Mouse (Mus musculus) heart, embryonic 16.5 days (tissue): Measurements from ENCODE around the gene Sptb. TPM values are rescaled to one million over a fixed set of nuclear protein-coding genes. Genes with fewer than 3 reads are reported as not detected.

Experiments
- ATAC-seq: fragments of 200-750 bp; cut with Nextera tagmentation; replicated peaks from 2 replicates; pipeline ENCODE4 v1.8.0; 2017; ENCODE audit warnings: moderate number of reproducible peaks; ENCODE audit not compliant: insufficient read depth, low FRiP score; ENCODE audit errors: extremely low read depth
- H3K27ac ChIP-seq: fragments of 300-500 bp; sonication (generic); 2 replicates; pipeline ENCODE4 v1.5.1; 2014; ENCODE audit warnings: mild to moderate bottlenecking, low read length, control low read depth, moderate library complexity
- H3K27me3 ChIP-seq: fragments of 300-500 bp; sonication (generic); 2 replicates; pipeline ENCODE4 v1.6.1; 2014; ENCODE audit warnings: low read length, mixed read lengths; ENCODE audit not compliant: control insufficient read depth, insufficient read depth
- H3K36me3 ChIP-seq: fragments of 300-500 bp; sonication (generic); 2 replicates; pipeline ENCODE4 v1.6.1; 2014; ENCODE audit not compliant: control insufficient read depth, insufficient read depth
- H3K4me1 ChIP-seq: fragments of 300-500 bp; sonication (generic); 2 replicates; pipeline ENCODE4 v1.6.1; 2014; ENCODE audit warnings: low read length, mixed read lengths; ENCODE audit not compliant: control insufficient read depth, insufficient read depth
- H3K4me2 ChIP-seq: fragments of 300-500 bp; sonication (generic); 2 replicates; pipeline ENCODE4 v1.6.1; 2014; ENCODE audit warnings: low read depth, mild to moderate bottlenecking, control low read depth, low read length
- H3K4me3 ChIP-seq: fragments of 300-500 bp; sonication (generic); 2 replicates; pipeline ENCODE4 v1.5.1; 2014; ENCODE audit warnings: mild to moderate bottlenecking, control low read depth, low read length
- H3K9ac ChIP-seq: fragments of 300-500 bp; sonication (generic); 2 replicates; pipeline ENCODE4 v1.6.1; 2014; ENCODE audit warnings: low read length, control low read depth
- H3K9me3 ChIP-seq: fragments of 300-500 bp; sonication (generic); replicated peaks from 2 replicates; pipeline ENCODE4 v1.6.1; 2016; ENCODE audit warnings: low read length; ENCODE audit not compliant: control insufficient read depth
- WGBS: fragments of 180-500 bp; shearing (Covaris S2); extraction: QIAGEN DNeasy Blood & Tissue Kit; methylation state at CpG from one replicate; pipeline ENCODE4 v1.1.7; 2014; 5-methylcytosine and 5-hydroxymethylcytosine counted together
- polyA plus RNA-seq: library from polyadenylated mRNA; unstranded; fragments of >200 nt; fragmentation: Nextera tagmentation; extraction: Ambion mirVana; gene quantifications from 2 replicates; pipeline ENCODE4 v1.2.1, GENCODE M21; 2015

Gene Sptb
- polyA plus RNA-seq, 1 experiment from 2014 or later: 6.0 TPM

GRCm38 (mm10) chr12:76566284-76566683 lies 144.1 kb downstream of the Sptb start:
- Histone ChIP-seq H3K9me3 (0 out of 2 replicates have a peak, but pooled peaks cover 2% of the 10 kb centered on the region), H3K4me2 (no peak overlapping the region), H3K4me3 (no peak overlapping the region), H3K27ac (no peak overlapping the region), H3K27me3 (no peaks in the 10 kb centered on the region), H3K4me1 (peaks cover 3% of the 10 kb centered on the region; the same call in 1 of the 2 replicates), H3K9ac (no peak overlapping the region), H3K36me3 (peaks cover 43% of the 10 kb centered on the region)
- 84% methylated on average over 10 of the region's 10 CpGs for WGBS
- ATAC-seq: no peak

- H3K4me2 ChIP-seq: no peak overlapping the region
- no peak for ATAC-seq
- peaks cover 45% of the 10 kb centered on the region for H3K36me3 ChIP-seq
Measured at GRCm38 (mm10) chr12:76562196-76562595, 148.2 kb downstream of the Sptb start.

GRCm38 (mm10) chr12:76558206-76558605 lies 152.1 kb downstream of the Sptb start:
- Histone ChIP-seq H3K4me2 (no peak overlapping the region), H3K4me3 (no peak overlapping the region), H3K27me3 (no peaks in the 10 kb centered on the region), H3K9ac (no peak overlapping the region), H3K9me3 (no peaks in the 10 kb centered on the region), H3K4me1 (peaks cover 33% of the 10 kb centered on the region), H3K36me3 (peaks cover 20% of the 10 kb centered on the region), H3K27ac (no peak overlapping the region)
- ATAC-seq: no peak
- WGBS: 67% methylated on average over 5 of the region's 5 CpGs

More at GRCm38 (mm10) chr12:76562196-76562595, 148.2 kb downstream of the Sptb start:
- H3K9me3 ChIP-seq: no peaks in the 10 kb centered on the region
- H3K4me3 ChIP-seq: no peak overlapping the region
- no peak overlapping the region for H3K9ac ChIP-seq
- H3K27ac ChIP-seq: no peak overlapping the region
- 86% methylated on average over 4 of the region's 4 CpGs for WGBS
- no peaks in the 10 kb centered on the region for H3K27me3 ChIP-seq
- peaks cover 2% of the 10 kb centered on the region for H3K4me1 ChIP-seq

- Histone ChIP-seq H3K4me1 (peaks cover 47% of the 10 kb centered on the region), H3K36me3 (peaks cover 12% of the 10 kb centered on the region), H3K27me3 (no peaks in the 10 kb centered on the region), H3K9me3 (no peaks in the 10 kb centered on the region), H3K9ac (no peak overlapping the region), H3K4me3 (no peak overlapping the region), H3K27ac (no peak overlapping the region), H3K4me2 (no peak overlapping the region)
- WGBS: 29% methylated on average over 6 of the region's 6 CpGs
- ATAC-seq: peak; percentile 19; the same call in 1 of the 2 replicates
Measured at GRCm38 (mm10) chr12:76556745-76557389, 153.5 kb downstream of the Sptb start.

GRCm38 (mm10) chr12:76556187-76556586 lies 154.2 kb downstream of the Sptb start:
- Histone ChIP-seq H3K9ac (no peak overlapping the region), H3K4me3 (no peak overlapping the region), H3K27ac (no peak overlapping the region), H3K9me3 (no peaks in the 10 kb centered on the region), H3K4me2 (no peak overlapping the region), H3K4me1 (peaks cover 53% of the 10 kb centered on the region), H3K36me3 (peaks cover 11% of the 10 kb centered on the region), H3K27me3 (no peaks in the 10 kb centered on the region)
- WGBS: 71% methylated on average over 7 of the region's 7 CpGs
- no peak for ATAC-seq

GRCm38 (mm10) chr12:76554871-76555386 lies 155.4 kb downstream of the Sptb start:
- Histone ChIP-seq H3K9ac (0 out of 2 replicates have a peak overlapping the region, but pooled peaks have one; percentile 13), H3K4me1 (peaks cover 61% of the 10 kb centered on the region), H3K27me3 (no peaks in the 10 kb centered on the region), H3K4me3 (no peak overlapping the region), H3K36me3 (peaks cover 2% of the 10 kb centered on the region; the same call in 1 of the 2 replicates), H3K9me3 (no peaks in the 10 kb centered on the region), H3K27ac (0 out of 2 replicates have a peak overlapping the region, but pooled peaks have one; percentile 6), H3K4me2 (no peak overlapping the region)
- 92% methylated on average over 3 of the region's 3 CpGs for WGBS
- ATAC-seq: no peak

GRCm38 (mm10) chr12:76554392-76554791 lies 156.0 kb downstream of the Sptb start:
- Histone ChIP-seq H3K4me2 (no peak overlapping the region), H3K36me3 (no peaks in the 10 kb centered on the region), H3K9me3 (no peaks in the 10 kb centered on the region), H3K4me3 (no peak overlapping the region), H3K27me3 (no peaks in the 10 kb centered on the region), H3K27ac (0 out of 2 replicates have a peak overlapping the region, but pooled peaks have one; percentile 6), H3K4me1 (peaks cover 66% of the 10 kb centered on the region), H3K9ac (no peak overlapping the region)
- 77% methylated on average over 3 of the region's 3 CpGs for WGBS
- ATAC-seq: no peak

GRCm38 (mm10) chr12:76553917-76554316 lies 156.4 kb downstream of the Sptb start:
- peak overlapping the region; percentile 63; the same call in 1 of the 2 replicates for H3K27ac ChIP-seq
- H3K36me3 ChIP-seq: no peaks in the 10 kb centered on the region
- no peak for ATAC-seq
- no peak overlapping the region for H3K9ac ChIP-seq
- H3K4me3 ChIP-seq: no peak overlapping the region
- H3K9me3 ChIP-seq: no peaks in the 10 kb centered on the region
- WGBS: 68% methylated on average over 7 of the region's 7 CpGs
- H3K27me3 ChIP-seq: no peaks in the 10 kb centered on the region
- no peak overlapping the region for H3K4me2 ChIP-seq
- peaks cover 71% of the 10 kb centered on the region for H3K4me1 ChIP-seq

- Histone ChIP-seq H3K27me3 (no peaks in the 10 kb centered on the region), H3K36me3 (no peaks in the 10 kb centered on the region), H3K9me3 (no peaks in the 10 kb centered on the region), H3K9ac (no peak overlapping the region), H3K4me1 (peaks cover 81% of the 10 kb centered on the region), H3K4me3 (no peak overlapping the region), H3K27ac (peak overlapping the region; percentile 80; the same call in 1 of the 2 replicates), H3K4me2 (no peak overlapping the region)
- ATAC-seq: no peak
- 80% methylated on average over 4 of the region's 4 CpGs for WGBS
Measured at GRCm38 (mm10) chr12:76552958-76553357, 157.4 kb downstream of the Sptb start.
